Mouse (Mus musculus) liver, postnatal 0 days (tissue): ENCODE data around the gene Etv1. TPM values are rescaled to one million over a fixed set of nuclear protein-coding genes. Genes with fewer than 3 reads are reported as not detected.

Source experiments
- ATAC-seq: fragments of 200-750 bp; cut with Nextera tagmentation; 2 replicates; pipeline ENCODE4 v1.8.0; 2017; ENCODE audit warnings: mild to moderate bottlenecking, moderate library complexity
- DNase-seq: peaks from one replicate; pipeline ENCODE4 v3.0.0-alpha.2; 2016
- H3K27ac ChIP-seq: fragments of 300-500 bp; sonication (generic); 2 replicates; pipeline ENCODE4 v1.5.1; 2014; ENCODE audit warnings: antibody characterized with exemption, moderate library complexity, mild to moderate bottlenecking, low read depth
- H3K27me3 ChIP-seq: fragments of 300-500 bp; sonication (generic); 2 replicates; pipeline ENCODE4 v1.6.1; 2014; ENCODE audit warnings: low read length, control low read depth, mixed read lengths; ENCODE audit not compliant: insufficient read depth
- H3K36me3 ChIP-seq: fragments of 300-500 bp; sonication (generic); replicated peaks from 2 replicates; pipeline ENCODE4 v1.6.1; 2014; ENCODE audit warnings: mild to moderate bottlenecking, control low read depth, low read length, moderate library complexity, mixed read lengths; ENCODE audit not compliant: insufficient read depth
- H3K4me1 ChIP-seq: fragments of 300-500 bp; sonication (generic); 2 replicates; pipeline ENCODE4 v1.6.1; 2014; ENCODE audit warnings: antibody characterized with exemption, mild to moderate bottlenecking, control low read depth; ENCODE audit not compliant: insufficient read depth
- H3K4me2 ChIP-seq: fragments of 300-500 bp; sonication (generic); 2 replicates; pipeline ENCODE4 v1.6.1; 2014; ENCODE audit warnings: low read depth, mild to moderate bottlenecking, low read length, moderate library complexity, mixed read lengths
- H3K4me3 ChIP-seq: fragments of 300-500 bp; sonication (generic); 2 replicates; pipeline ENCODE4 v1.5.1; 2014; ENCODE audit warnings: low read depth, low read length
- H3K9ac ChIP-seq: fragments of 300-500 bp; sonication (generic); replicated peaks from 2 replicates; pipeline ENCODE4 v1.6.1; 2014; ENCODE audit warnings: mild to moderate bottlenecking, moderate library complexity
- H3K9me3 ChIP-seq: fragments of 300-500 bp; sonication (generic); 2 replicates; pipeline ENCODE4 v1.6.1; 2016; ENCODE audit warnings: mild to moderate bottlenecking, control low read depth, low read length, mixed read lengths
- CTCF ChIP-seq: sonication (generic); IDR thresholded peaks from 2 replicates; pipeline ENCODE4 v1.5.1; 2016; ENCODE audit warnings: antibody characterized with exemption, low read depth
- EP300 ChIP-seq: IDR thresholded peaks from 2 replicates; pipeline ENCODE4 v1.6.1; 2016; ENCODE audit warnings: antibody characterized with exemption, low read depth, mild to moderate bottlenecking
- WGBS: fragments of 180-500 bp; shearing (Covaris S2); extraction: QIAGEN DNeasy Blood & Tissue Kit; methylation state at CpG from one replicate; pipeline ENCODE4 v1.1.7; 2014; ENCODE audit not compliant: insufficient replicate concordance; 5-methylcytosine and 5-hydroxymethylcytosine counted together
- polyA plus RNA-seq: library from polyadenylated mRNA; unstranded; fragments of >200 nt; fragmentation: Nextera tagmentation; extraction: Ambion mirVana; gene quantifications from 2 replicates; pipeline ENCODE4 v1.2.1, GENCODE M21; 2015

The Etv1 gene
- polyA plus RNA-seq, 1 experiment from 2014 or later = 1.1 TPM

DNA sequence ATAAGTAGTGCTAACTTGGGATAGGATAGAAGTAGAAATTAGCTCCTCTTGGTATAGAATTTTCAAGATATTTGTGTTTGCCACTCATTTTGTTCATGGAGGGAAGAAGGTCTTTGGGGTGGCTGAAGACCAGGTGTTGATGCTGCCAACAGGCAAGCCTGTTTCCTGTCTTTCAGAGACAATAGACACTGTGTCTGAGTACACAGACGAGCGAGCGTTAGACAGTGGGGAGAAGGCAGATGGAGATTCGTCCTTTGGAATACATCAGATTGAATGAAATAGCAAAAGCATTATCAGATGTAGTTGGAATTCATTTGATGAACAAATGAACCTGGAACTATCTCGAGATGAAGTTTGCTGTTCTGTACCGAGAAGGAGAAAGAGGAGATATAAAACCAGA lies 33.2 kb downstream of the Etv1 start:
- no peak for ATAC-seq
- H3K9me3 ChIP-seq = no peaks in the 10 kb centered on the region
- no peak overlapping the region for H3K27ac ChIP-seq
- no peak overlapping the region for H3K4me3 ChIP-seq
- H3K36me3 ChIP-seq = no peaks in the 10 kb centered on the region
- no peaks in the 10 kb centered on the region for H3K27me3 ChIP-seq
- no peaks in the 10 kb centered on the region for H3K4me1 ChIP-seq
- 68% methylated on average over 6 of the region's 6 CpGs for WGBS
- no peak for DNase-seq
- H3K4me2 ChIP-seq = no peak overlapping the region
- no peak for TF ChIP-seq EP300
- no peak for TF ChIP-seq CTCF
- H3K9ac ChIP-seq = no peak overlapping the region

GRCm38 (mm10) chr12:38814010-38814786 lies 35.0 kb downstream of the Etv1 start:
- WGBS = 66% methylated on average over 6 of the region's 6 CpGs

DNA sequence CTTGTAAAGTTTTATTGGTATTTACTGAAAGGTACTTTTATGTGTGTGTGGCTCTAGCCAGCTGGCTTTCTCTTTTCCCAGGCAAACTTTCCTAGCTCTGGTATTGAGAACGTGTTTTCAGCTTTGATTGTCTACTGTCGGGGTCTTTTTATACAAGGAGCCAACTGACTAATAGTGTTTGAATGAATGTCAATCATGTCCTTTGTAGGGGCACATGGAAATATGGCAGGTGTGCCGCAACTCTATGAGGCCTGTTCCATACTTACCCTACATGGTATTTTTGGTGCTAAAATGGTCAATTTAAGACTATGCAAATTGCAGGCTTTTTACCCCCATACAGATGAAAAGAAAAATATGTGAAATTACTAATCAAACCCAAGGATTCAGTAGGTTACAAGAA lies 37.1 kb downstream of the Etv1 start:
- H3K36me3 ChIP-seq = no peaks in the 10 kb centered on the region
- no peak overlapping the region for H3K4me3 ChIP-seq
- no peaks in the 10 kb centered on the region for H3K27me3 ChIP-seq
- H3K9ac ChIP-seq = no peak overlapping the region
- no peak overlapping the region for H3K4me2 ChIP-seq
- H3K27ac ChIP-seq = no peak overlapping the region
- ATAC-seq = no peak
- DNase-seq = no peak
- 76% methylated on average over 3 of the region's 3 CpGs for WGBS
- TF ChIP-seq EP300 (no peak), CTCF (no peak)
- H3K9me3 ChIP-seq = no peaks in the 10 kb centered on the region
- no peaks in the 10 kb centered on the region for H3K4me1 ChIP-seq

More at GRCm38 (mm10) chr12:38814010-38814786, 35.0 kb downstream of the Etv1 start:
- no peak for TF ChIP-seq EP300
- TF ChIP-seq CTCF = no peak
- H3K27me3 ChIP-seq = no peaks in the 10 kb centered on the region
- DNase-seq (no peak), ATAC-seq (no peak)
- H3K27ac ChIP-seq = no peak overlapping the region
- no peaks in the 10 kb centered on the region for H3K36me3 ChIP-seq
- no peak overlapping the region for H3K9ac ChIP-seq
- no peak overlapping the region for H3K4me3 ChIP-seq
- H3K9me3 ChIP-seq = no peaks in the 10 kb centered on the region
- no peak overlapping the region for H3K4me2 ChIP-seq
- H3K4me1 ChIP-seq = no peaks in the 10 kb centered on the region

- no peaks in the 10 kb centered on the region for H3K9me3 ChIP-seq
- H3K4me1 ChIP-seq = no peaks in the 10 kb centered on the region
These were observed 39.1 kb downstream of the Etv1 start for GRCm38 (mm10) chr12:38818320-38818719.

GRCm38 (mm10) chr12:38820642-38821041 lies 41.5 kb downstream of the Etv1 start:
- Histone ChIP-seq H3K9ac (no peak overlapping the region), H3K9me3 (no peaks in the 10 kb centered on the region), H3K4me2 (no peak overlapping the region), H3K36me3 (no peaks in the 10 kb centered on the region), H3K4me3 (no peak overlapping the region), H3K27me3 (no peaks in the 10 kb centered on the region), H3K27ac (no peak overlapping the region), H3K4me1 (no peaks in the 10 kb centered on the region)
- no peak for ATAC-seq
- no peak for DNase-seq
- WGBS = 67% methylated on average over 4 of the region's 4 CpGs
- TF ChIP-seq CTCF (no peak), EP300 (no peak)

More at GRCm38 (mm10) chr12:38818320-38818719, 39.1 kb downstream of the Etv1 start:
- Histone ChIP-seq H3K4me3 (no peak overlapping the region), H3K4me2 (no peak overlapping the region), H3K27ac (no peak overlapping the region), H3K36me3 (no peaks in the 10 kb centered on the region), H3K27me3 (no peaks in the 10 kb centered on the region), H3K9ac (no peak overlapping the region)
- 71% methylated on average over 2 of the region's 2 CpGs for whole genome bisulfite sequencing
- DNase-seq (no peak), ATAC-seq (no peak)
- TF ChIP-seq CTCF (no peak), EP300 (no peak)

DNA sequence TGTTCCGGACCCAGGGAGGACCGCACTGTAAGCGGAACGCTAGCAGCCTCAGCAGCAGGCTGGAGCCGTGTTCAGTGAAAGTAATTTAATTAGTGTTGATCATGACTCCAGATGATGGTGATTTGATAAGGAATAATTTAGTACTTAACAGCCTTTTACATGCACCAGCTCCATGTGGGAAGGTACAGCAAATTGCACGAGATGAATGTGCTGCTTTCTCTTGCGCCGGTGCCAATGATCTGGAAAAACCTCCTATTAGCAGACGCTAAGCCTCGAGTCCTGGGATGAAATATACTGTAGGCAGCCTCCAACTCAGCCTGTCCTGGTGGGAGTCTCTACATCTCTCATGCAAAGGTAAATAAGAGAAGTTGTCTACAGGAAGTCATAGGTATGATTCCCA lies 45.2 kb downstream of the Etv1 start:
- TF ChIP-seq CTCF (no peak), EP300 (no peak)
- H3K9me3 ChIP-seq = no peaks in the 10 kb centered on the region
- no peaks in the 10 kb centered on the region for H3K4me1 ChIP-seq
- H3K9ac ChIP-seq = no peak overlapping the region
- no peaks in the 10 kb centered on the region for H3K36me3 ChIP-seq
- WGBS = 86% methylated on average over 10 of the region's 10 CpGs
- H3K27ac ChIP-seq = no peak overlapping the region
- no peak for ATAC-seq
- DNase-seq = no peak
- no peak overlapping the region for H3K4me3 ChIP-seq
- no peaks in the 10 kb centered on the region for H3K27me3 ChIP-seq
- H3K4me2 ChIP-seq = no peak overlapping the region
